Mouse (Mus musculus): ENCODE measurements around the gene Ttc30a2. TPM values are rescaled to one million over a fixed set of nuclear protein-coding genes. Genes with fewer than 3 reads are reported as not detected.
A peak's percentile ranks its signal among the peaks of the same experiment; 100 is the strongest.
"Not testable (repeated sequence)": the region's sequence is repeated elsewhere in the genome, so short reads cannot be mapped to it uniquely, and the experiment has no call there.

Ttc30a2 gene
- total RNA-seq, 1 experiment: 0.36 TPM

- H3K9ac ChIP-seq (ENCODE audit: insufficient read depth, low read depth, low read length, poor library complexity, severe bottlenecking): no peak overlapping the region
- H3K4me1 ChIP-seq (ENCODE audit: control insufficient read depth in 2 of 2, insufficient read depth in 2 of 2, low read length in 2 of 2, poor library complexity in 1 of 2): peaks cover 2 to 3% of the 10 kb centered on the region in 2 experiments; a peak in 3 of 4 replicates
- no peak overlapping the region for H3K4me3 ChIP-seq (ENCODE audit: insufficient read depth in 1 of 2, low read depth in 1 of 2, low read length in 2 of 2, poor library complexity in 1 of 2, severe bottlenecking in 1 of 2)
- no peaks in the 10 kb centered on the region for H3K36me3 ChIP-seq (ENCODE audit: control insufficient read depth, insufficient read depth, low read length, poor library complexity, severe bottlenecking)
- DNase-seq (ENCODE audit: low read depth, low spot score): no peak
- in situ Hi-C loops (cut with MboI; ENCODE audit: low sequenced_read_pairs in 2 of 2, unreplicated experiment in 2 of 2): no loop called here
- H3K27ac ChIP-seq (ENCODE audit: insufficient read depth, low read depth, low read length, poor library complexity, severe bottlenecking): no peak overlapping the region
- no peak for TF ChIP-seq MAFK (IDR thresholded peaks at IDR 0.05; ENCODE audit: insufficient read depth, low read depth, low read length)
- no peak for TF ChIP-seq HCFC1 (IDR thresholded peaks at IDR 0.05; ENCODE audit: borderline replicate concordance, insufficient read depth, low read length)
- TF ChIP-seq ZC3H11A (IDR thresholded peaks at IDR 0.05; ENCODE audit: borderline replicate concordance, low read depth, low read length): no peak
- no peak for TF ChIP-seq CHD2 (IDR thresholded peaks at IDR 0.05; ENCODE audit: low read depth, low read length)
- TF ChIP-seq ZNF384 (IDR thresholded peaks at IDR 0.05; ENCODE audit: low read depth, low read length): no peak
- H3K9me3 ChIP-seq (ENCODE audit: control insufficient read depth, insufficient read depth, low read depth, low read length): no peaks in the 10 kb centered on the region
These were observed 5.9 kb upstream of the Ttc30a2 start for GRCm38 (mm10) chr2:75983847-75984246.

GRCm38 (mm10) chr2:75983091-75983490, 5.1 kb upstream of the Ttc30a2 start:
- DNase-seq (ENCODE audit: low read depth, low spot score): no peak
- no peak overlapping the region for H3K9ac ChIP-seq (ENCODE audit: insufficient read depth, low read depth, low read length, poor library complexity, severe bottlenecking)
- peaks cover 0 to 2% of the 10 kb centered on the region in 2 experiments; a peak in 2 of 4 replicates for H3K4me1 ChIP-seq (ENCODE audit: control insufficient read depth in 2 of 2, insufficient read depth in 2 of 2, low read length in 2 of 2, poor library complexity in 1 of 2)
- H3K9me3 ChIP-seq (ENCODE audit: control insufficient read depth, insufficient read depth, low read depth, low read length): no peaks in the 10 kb centered on the region
- H3K36me3 ChIP-seq (ENCODE audit: control insufficient read depth, insufficient read depth, low read length, poor library complexity, severe bottlenecking): no peaks in the 10 kb centered on the region
- in situ Hi-C loops (cut with MboI; ENCODE audit: low sequenced_read_pairs in 2 of 2, unreplicated experiment in 2 of 2): no loop called here
- TF ChIP-seq ZC3H11A (IDR thresholded peaks at IDR 0.05; ENCODE audit: borderline replicate concordance, low read depth, low read length) (no peak), ZNF384 (IDR thresholded peaks at IDR 0.05; ENCODE audit: low read depth, low read length) (no peak), CHD2 (IDR thresholded peaks at IDR 0.05; ENCODE audit: low read depth, low read length) (no peak), MAFK (IDR thresholded peaks at IDR 0.05; ENCODE audit: insufficient read depth, low read depth, low read length) (no peak), HCFC1 (IDR thresholded peaks at IDR 0.05; ENCODE audit: borderline replicate concordance, insufficient read depth, low read length) (no peak)
- H3K4me3 ChIP-seq (ENCODE audit: insufficient read depth in 1 of 2, low read depth in 1 of 2, low read length in 2 of 2, poor library complexity in 1 of 2, severe bottlenecking in 1 of 2): no peak overlapping the region
- no peak overlapping the region for H3K27ac ChIP-seq (ENCODE audit: insufficient read depth, low read depth, low read length, poor library complexity, severe bottlenecking)

- no peaks in the 10 kb centered on the region for H3K4me1 ChIP-seq (ENCODE audit: control insufficient read depth in 2 of 2, insufficient read depth in 2 of 2, low read length in 2 of 2, poor library complexity in 1 of 2)
- no peaks in the 10 kb centered on the region for H3K36me3 ChIP-seq (ENCODE audit: control insufficient read depth, insufficient read depth, low read length, poor library complexity, severe bottlenecking)
- no peak for DNase-seq (ENCODE audit: low read depth, low spot score)
- TF ChIP-seq CHD2 (IDR thresholded peaks at IDR 0.05; ENCODE audit: low read depth, low read length) (no peak), ZC3H11A (IDR thresholded peaks at IDR 0.05; ENCODE audit: borderline replicate concordance, low read depth, low read length) (no peak), ZNF384 (IDR thresholded peaks at IDR 0.05; ENCODE audit: low read depth, low read length) (no peak), MAFK (IDR thresholded peaks at IDR 0.05; ENCODE audit: insufficient read depth, low read depth, low read length) (no peak), HCFC1 (IDR thresholded peaks at IDR 0.05; ENCODE audit: borderline replicate concordance, insufficient read depth, low read length) (no peak)
- H3K27ac ChIP-seq (ENCODE audit: insufficient read depth, low read depth, low read length, poor library complexity, severe bottlenecking): no peak overlapping the region
- H3K9me3 ChIP-seq (ENCODE audit: control insufficient read depth, insufficient read depth, low read depth, low read length): no peaks in the 10 kb centered on the region
- in situ Hi-C loops (cut with MboI; ENCODE audit: low sequenced_read_pairs in 2 of 2, unreplicated experiment in 2 of 2): no loop called here
- no peak overlapping the region for H3K4me3 ChIP-seq (ENCODE audit: insufficient read depth in 1 of 2, low read depth in 1 of 2, low read length in 2 of 2, poor library complexity in 1 of 2, severe bottlenecking in 1 of 2)
- H3K9ac ChIP-seq (ENCODE audit: insufficient read depth, low read depth, low read length, poor library complexity, severe bottlenecking): no peak overlapping the region
These were observed 4.7 kb upstream of the Ttc30a2 start for GRCm38 (mm10) chr2:75982626-75983025.

- H3K27ac ChIP-seq (ENCODE audit: insufficient read depth, low read depth, low read length, poor library complexity, severe bottlenecking); in situ Hi-C loops (cut with MboI; ENCODE audit: low sequenced_read_pairs in 2 of 2, unreplicated experiment in 2 of 2): not testable (repeated sequence)
These were observed 3.6 kb upstream of the Ttc30a2 start, which contains the start of gene Ttc30a1 for GRCm38 (mm10) chr2:75981440-75982081. Gene Ttc30a1 (minus strand): TSS chr2:75981967.

GRCm38 (mm10) chr2:75980933-75981439, 3.0 kb upstream of the Ttc30a2 start:
- H3K9ac ChIP-seq (ENCODE audit: insufficient read depth, low read depth, low read length, poor library complexity, severe bottlenecking); in situ Hi-C loops (cut with MboI; ENCODE audit: low sequenced_read_pairs in 2 of 2, unreplicated experiment in 2 of 2); H3K27ac ChIP-seq (ENCODE audit: insufficient read depth, low read depth, low read length, poor library complexity, severe bottlenecking): not testable (repeated sequence)

More at GRCm38 (mm10) chr2:75981440-75982081, 3.6 kb upstream of the Ttc30a2 start, which contains the start of gene Ttc30a1:
- Histone ChIP-seq H3K4me3 (ENCODE audit: insufficient read depth in 1 of 2, low read depth in 1 of 2, low read length in 2 of 2, poor library complexity in 1 of 2, severe bottlenecking in 1 of 2) (peak within 1 kb of the TSS; percentile 78 to 82), H3K9ac (ENCODE audit: insufficient read depth, low read depth, low read length, poor library complexity, severe bottlenecking) (peak within 1 kb of the TSS; percentile 84)
- not testable (repeated sequence) for H3K36me3 ChIP-seq (ENCODE audit: control insufficient read depth, insufficient read depth, low read length, poor library complexity, severe bottlenecking); H3K9me3 ChIP-seq (ENCODE audit: control insufficient read depth, insufficient read depth, low read depth, low read length); H3K4me1 ChIP-seq (ENCODE audit: control insufficient read depth in 2 of 2, insufficient read depth in 2 of 2, low read length in 2 of 2, poor library complexity in 1 of 2)
- TF ChIP-seq HCFC1 (IDR thresholded peaks at IDR 0.05; ENCODE audit: borderline replicate concordance, insufficient read depth, low read length): peak; percentile 97
- peak; percentile 74 for DNase-seq (ENCODE audit: low read depth, low spot score)

GRCm38 (mm10) chr2:75976070-75976469, 1.9 kb downstream of the Ttc30a2 start:
- in situ Hi-C loops (cut with MboI; ENCODE audit: low sequenced_read_pairs in 2 of 2, unreplicated experiment in 2 of 2); H3K27ac ChIP-seq (ENCODE audit: insufficient read depth, low read depth, low read length, poor library complexity, severe bottlenecking); H3K9me3 ChIP-seq (ENCODE audit: control insufficient read depth, insufficient read depth, low read depth, low read length); H3K36me3 ChIP-seq (ENCODE audit: control insufficient read depth, insufficient read depth, low read length, poor library complexity, severe bottlenecking); H3K4me1 ChIP-seq (ENCODE audit: control insufficient read depth in 2 of 2, insufficient read depth in 2 of 2, low read length in 2 of 2, poor library complexity in 1 of 2); H3K4me3 ChIP-seq (ENCODE audit: insufficient read depth in 1 of 2, low read depth in 1 of 2, low read length in 2 of 2, poor library complexity in 1 of 2, severe bottlenecking in 1 of 2); H3K9ac ChIP-seq (ENCODE audit: insufficient read depth, low read depth, low read length, poor library complexity, severe bottlenecking); DNase-seq (ENCODE audit: low read depth, low spot score): not testable (repeated sequence)

More at GRCm38 (mm10) chr2:75980933-75981439, 3.0 kb upstream of the Ttc30a2 start:
- not testable (repeated sequence) for H3K4me1 ChIP-seq (ENCODE audit: control insufficient read depth in 2 of 2, insufficient read depth in 2 of 2, low read length in 2 of 2, poor library complexity in 1 of 2); DNase-seq (ENCODE audit: low read depth, low spot score); H3K36me3 ChIP-seq (ENCODE audit: control insufficient read depth, insufficient read depth, low read length, poor library complexity, severe bottlenecking); H3K9me3 ChIP-seq (ENCODE audit: control insufficient read depth, insufficient read depth, low read depth, low read length)
- H3K4me3 ChIP-seq (ENCODE audit: insufficient read depth in 1 of 2, low read depth in 1 of 2, low read length in 2 of 2, poor library complexity in 1 of 2, severe bottlenecking in 1 of 2): peak overlapping the region in 1 of 2 experiments; percentile 78; a peak in 1 of 4 replicates
